ENCODE assay signal across 8 mouse cellular contexts in the genomic region with DNA sequence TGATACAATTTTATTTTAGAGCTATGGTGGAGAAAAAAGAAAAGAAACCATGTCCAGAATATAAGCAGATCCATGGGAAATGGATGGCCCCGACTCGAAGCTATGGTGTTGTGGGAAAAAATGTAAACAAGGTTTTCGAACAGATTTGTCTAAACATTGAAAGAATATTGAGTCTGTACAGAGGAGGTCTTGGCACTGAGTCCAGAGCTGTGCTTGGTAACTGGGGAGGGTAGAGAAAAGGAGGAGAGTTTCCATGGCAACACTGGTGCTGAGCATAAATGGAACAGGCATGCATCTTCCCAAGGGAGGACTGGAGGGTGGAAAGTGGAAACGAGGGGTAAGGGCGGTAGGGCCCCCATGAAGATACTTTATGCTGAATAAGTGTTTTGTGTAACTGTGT.
A peak's percentile ranks its signal among the peaks of the same experiment; 100 is the strongest.
DNase-seq lines count a peak whose midpoint lies in the region; ATAC-seq lines count a peak whose summit lies in the region.

No protein-coding gene starts in this region.

- 30% methylated on average over 5 of the region's 5 CpGs for WGBS in embryonic facial prominence, embryonic 15.5 days
- WGBS in heart, embryonic 10.5 days, result 66% methylated on average over 5 of the region's 5 CpGs
- WGBS in heart, embryonic 11.5 days (ENCODE audit: insufficient replicate concordance), result 60% methylated on average over 5 of the region's 5 CpGs

- H3K36me3 ChIP-seq in embryonic facial prominence, embryonic 15.5 days, result no peaks in the 10 kb centered on the region
- H3K36me3 ChIP-seq in heart, embryonic 10.5 days, result no peaks in the 10 kb centered on the region
- no peaks in the 10 kb centered on the region for H3K36me3 ChIP-seq in heart, embryonic 11.5 days (ENCODE audit: control insufficient read depth, insufficient read depth, low read length)

- peaks cover 10% of the 10 kb centered on the region for H3K4me1 ChIP-seq in embryonic facial prominence, embryonic 15.5 days
- 0 out of 2 replicates have a peak, but pooled peaks cover 5% of the 10 kb centered on the region for H3K4me1 ChIP-seq in heart, embryonic 10.5 days
- no peaks in the 10 kb centered on the region for H3K4me1 ChIP-seq in heart, embryonic 11.5 days (ENCODE audit: control insufficient read depth, insufficient read depth, low read length)

- H3K4me3 ChIP-seq in embryonic facial prominence, embryonic 15.5 days (replicated peaks), result no peak overlapping the region
- H3K4me3 ChIP-seq in heart, embryonic 10.5 days, result no peak overlapping the region
- H3K4me3 ChIP-seq in heart, embryonic 11.5 days (ENCODE audit: low read depth, low read length), result no peak overlapping the region

- no peak overlapping the region for H3K9ac ChIP-seq in embryonic facial prominence, embryonic 15.5 days
- no peak overlapping the region for H3K9ac ChIP-seq in heart, embryonic 11.5 days (ENCODE audit: low read depth, low read length)

- DNase-seq in brain, embryonic 18.5 days (ENCODE audit: low read depth, low spot score), result peak; percentile 79
- DNase-seq in layer of hippocampus, adult 9-10 months (ENCODE audit: low spot score), result peak; percentile 37
- peak; percentile 45 for DNase-seq in neural tube, embryonic 10.5 days (ENCODE audit: extremely low spot score, low spot score)
- DNase-seq in spleen, adult 12 weeks (ENCODE audit: low spot score), result no peak
- DNase-seq in heart, embryonic 10.5 days (ENCODE audit: low spot score), result no peak
- DNase-seq in thymus, postnatal 36 days, result no peak

- no peaks in the 10 kb centered on the region for H3K27me3 ChIP-seq in embryonic facial prominence, embryonic 15.5 days
- H3K27me3 ChIP-seq in heart, embryonic 10.5 days (ENCODE audit: insufficient read depth, poor library complexity, severe bottlenecking), result no peaks in the 10 kb centered on the region
- no peaks in the 10 kb centered on the region for H3K27me3 ChIP-seq in heart, embryonic 11.5 days (ENCODE audit: control insufficient read depth, insufficient read depth, low read length)

- peak; percentile 59; the same call in 1 of the 2 replicates for ATAC-seq in embryonic facial prominence, embryonic 15.5 days (ENCODE audit: insufficient number of reproducible peaks, low FRiP score, low TSS enrichment, low read depth)
- ATAC-seq in heart, embryonic 11.5 days (replicated peaks; ENCODE audit: insufficient number of reproducible peaks, low FRiP score, low TSS enrichment), result no peak

- no peaks in the 10 kb centered on the region for H3K9me3 ChIP-seq in embryonic facial prominence, embryonic 15.5 days (replicated peaks)
- H3K9me3 ChIP-seq in heart, embryonic 10.5 days, result no peaks in the 10 kb centered on the region
- no peaks in the 10 kb centered on the region for H3K9me3 ChIP-seq in heart, embryonic 11.5 days (replicated peaks; ENCODE audit: control insufficient read depth, low read length)

- peak overlapping the region; percentile 34; the same call in 1 of the 2 replicates for H3K27ac ChIP-seq in embryonic facial prominence, embryonic 15.5 days (replicated peaks)
- no peak overlapping the region for H3K27ac ChIP-seq in heart, embryonic 10.5 days
- no peak overlapping the region for H3K27ac ChIP-seq in heart, embryonic 11.5 days (ENCODE audit: low read depth, low read length)

- H3K4me2 ChIP-seq in embryonic facial prominence, embryonic 15.5 days (replicated peaks), result no peak overlapping the region
- H3K4me2 ChIP-seq in heart, embryonic 11.5 days, result no peak overlapping the region

Comparison
In these comparisons a context has a peak if more than half of its experiments do, and no peak if none do; other contexts are left out.
1. DNase-seq: peak in brain, embryonic 18.5 days (single experiment), layer of hippocampus, adult 9-10 months (single experiment) and neural tube, embryonic 10.5 days (single experiment); none in spleen, adult 12 weeks (single experiment), heart, embryonic 10.5 days (single experiment) and thymus, postnatal 36 days (0 of 2).